Mouse (Mus musculus): ENCODE measurements at regions not wholly inside any gene's neighbourhood (a gene's known extent, or its start where the extent isn't known, plus 50 kb on each side); places are given as distances from the start of the nearest gene placed in this dataset.
A peak's percentile ranks its signal among the peaks of the same experiment; 100 is the strongest.
"Not testable (repeated sequence)": the region's sequence is repeated elsewhere in the genome, so short reads cannot be mapped to it uniquely, and the experiment has no call there.

GRCm38 (mm10) chr12:18207941-18208340 lies 306.4 kb upstream of the 5730507C01Rik start:
- DNase-seq (ENCODE audit: low spot score), result peak; percentile 3

GRCm38 (mm10) chr12:18216432-18216926 lies 297.8 kb upstream of the 5730507C01Rik start:
- DNase-seq (ENCODE audit: low spot score), result not testable (repeated sequence)

GRCm38 (mm10) chr12:18224516-18224915 lies 289.8 kb upstream of the 5730507C01Rik start:
- no peak for DNase-seq (ENCODE audit: low spot score)

GRCm38 (mm10) chr12:18226691-18227090 lies 287.6 kb upstream of the 5730507C01Rik start:
- no peak for DNase-seq (ENCODE audit: low spot score)

GRCm38 (mm10) chr12:18231896-18232295 lies 282.4 kb upstream of the 5730507C01Rik start:
- DNase-seq (ENCODE audit: low spot score), result not testable (repeated sequence)

GRCm38 (mm10) chr12:18236330-18236729 lies 278.0 kb upstream of the 5730507C01Rik start:
- not testable (repeated sequence) for DNase-seq (ENCODE audit: low spot score)

- DNase-seq (ENCODE audit: low spot score), result no peak
Measured at GRCm38 (mm10) chr12:18237549-18237948, 276.8 kb upstream of the 5730507C01Rik start.
